Mouse (Mus musculus): ENCODE results near the gene Trarg1. TPM values are rescaled to one million over a fixed set of nuclear protein-coding genes. Genes with fewer than 3 reads are reported as not detected.

The Trarg1 gene
- polyA plus RNA-seq, 1 experiment from 2014 or later, result 0.66 TPM

GRCm38 (mm10) chr11:76647500-76647899 is 32.1 kb upstream of the Trarg1 start:
- H3K4me1 ChIP-seq (ENCODE audit: control insufficient read depth, insufficient read depth, low read length), result peaks cover 8% of the 10 kb centered on the region; the same call in 1 of the 2 replicates
- ATAC-seq, result peak; percentile 46
- H3K9ac ChIP-seq (ENCODE audit: low read depth, low read length), result no peak overlapping the region
- H3K4me2 ChIP-seq (ENCODE audit: low read depth, low read length), result peak overlapping the region; percentile 19; the same call in 1 of the 2 replicates
- H3K27me3 ChIP-seq (replicated peaks; ENCODE audit: control insufficient read depth, insufficient read depth, low read length), result 0 out of 2 replicates have a peak, but pooled peaks cover 3% of the 10 kb centered on the region
- no peak overlapping the region for H3K27ac ChIP-seq (ENCODE audit: low read length)
- H3K36me3 ChIP-seq (ENCODE audit: control insufficient read depth, insufficient read depth, low read length), result no peaks in the 10 kb centered on the region
- 5% methylated on average over 9 of the region's 9 CpGs for WGBS
- H3K9me3 ChIP-seq (ENCODE audit: control insufficient read depth, low read length), result no peaks in the 10 kb centered on the region
- H3K4me3 ChIP-seq (ENCODE audit: low read length), result no peak overlapping the region

GRCm38 (mm10) chr11:76650862-76651560 is 28.6 kb upstream of the Trarg1 start:
- peaks cover 5% of the 10 kb centered on the region; the same call in 1 of the 2 replicates for H3K4me1 ChIP-seq (ENCODE audit: control insufficient read depth, insufficient read depth, low read length)
- no peak for ATAC-seq
- H3K4me2 ChIP-seq (ENCODE audit: low read depth, low read length), result no peak overlapping the region
- no peak overlapping the region for H3K9ac ChIP-seq (ENCODE audit: low read depth, low read length)
- WGBS, result 57% methylated on average over 11 of the region's 14 CpGs
- 0 out of 2 replicates have a peak, but pooled peaks cover 3% of the 10 kb centered on the region for H3K27me3 ChIP-seq (replicated peaks; ENCODE audit: control insufficient read depth, insufficient read depth, low read length)
- H3K27ac ChIP-seq (ENCODE audit: low read length), result no peak overlapping the region
- no peaks in the 10 kb centered on the region for H3K9me3 ChIP-seq (ENCODE audit: control insufficient read depth, low read length)
- no peaks in the 10 kb centered on the region for H3K36me3 ChIP-seq (ENCODE audit: control insufficient read depth, insufficient read depth, low read length)
- no peak overlapping the region for H3K4me3 ChIP-seq (ENCODE audit: low read length)

GRCm38 (mm10) chr11:76652838-76653334 is 26.7 kb upstream of the Trarg1 start:
- H3K4me1 ChIP-seq (ENCODE audit: control insufficient read depth, insufficient read depth, low read length), result no peaks in the 10 kb centered on the region
- no peak overlapping the region for H3K9ac ChIP-seq (ENCODE audit: low read depth, low read length)
- no peaks in the 10 kb centered on the region for H3K9me3 ChIP-seq (ENCODE audit: control insufficient read depth, low read length)
- 49% methylated on average over 3 of the region's 3 CpGs for WGBS
- no peaks in the 10 kb centered on the region for H3K27me3 ChIP-seq (replicated peaks; ENCODE audit: control insufficient read depth, insufficient read depth, low read length)
- H3K36me3 ChIP-seq (ENCODE audit: control insufficient read depth, insufficient read depth, low read length), result no peaks in the 10 kb centered on the region
- no peak overlapping the region for H3K4me3 ChIP-seq (ENCODE audit: low read length)
- no peak for ATAC-seq
- no peak overlapping the region for H3K27ac ChIP-seq (ENCODE audit: low read length)
- H3K4me2 ChIP-seq (ENCODE audit: low read depth, low read length), result no peak overlapping the region

- H3K9ac ChIP-seq (ENCODE audit: low read depth, low read length), result peak overlapping the region; percentile 53; the same call in 1 of the 2 replicates
- 7% methylated on average over 10 of the region's 10 CpGs for WGBS
- ATAC-seq, result no peak
- H3K27ac ChIP-seq (ENCODE audit: low read length), result no peak overlapping the region
- H3K4me1 ChIP-seq (ENCODE audit: control insufficient read depth, insufficient read depth, low read length), result no peaks in the 10 kb centered on the region
- no peaks in the 10 kb centered on the region for H3K9me3 ChIP-seq (ENCODE audit: control insufficient read depth, low read length)
- no peaks in the 10 kb centered on the region for H3K27me3 ChIP-seq (replicated peaks; ENCODE audit: control insufficient read depth, insufficient read depth, low read length)
- H3K4me3 ChIP-seq (ENCODE audit: low read length), result peak overlapping the region; percentile 35
- peak overlapping the region; percentile 56 for H3K4me2 ChIP-seq (ENCODE audit: low read depth, low read length)
- H3K36me3 ChIP-seq (ENCODE audit: control insufficient read depth, insufficient read depth, low read length), result no peaks in the 10 kb centered on the region
These were observed 24.5 kb upstream of the Trarg1 start for GRCm38 (mm10) chr11:76655106-76655505.

- Histone ChIP-seq H3K27ac (ENCODE audit: low read length) (no peak overlapping the region), H3K4me2 (ENCODE audit: low read depth, low read length) (no peak overlapping the region), H3K27me3 (replicated peaks; ENCODE audit: control insufficient read depth, insufficient read depth, low read length) (no peaks in the 10 kb centered on the region), H3K9me3 (ENCODE audit: control insufficient read depth, low read length) (no peaks in the 10 kb centered on the region), H3K36me3 (ENCODE audit: control insufficient read depth, insufficient read depth, low read length) (no peaks in the 10 kb centered on the region), H3K9ac (ENCODE audit: low read depth, low read length) (no peak overlapping the region), H3K4me1 (ENCODE audit: control insufficient read depth, insufficient read depth, low read length) (no peaks in the 10 kb centered on the region), H3K4me3 (ENCODE audit: low read length) (no peak overlapping the region)
- WGBS, result 45% methylated on average over 4 of the region's 4 CpGs
- no peak for ATAC-seq
These were observed 22.1 kb upstream of the Trarg1 start for GRCm38 (mm10) chr11:76657450-76657970.

GRCm38 (mm10) chr11:76659138-76659930 is 20.3 kb upstream of the Trarg1 start:
- no peaks in the 10 kb centered on the region for H3K4me1 ChIP-seq (ENCODE audit: control insufficient read depth, insufficient read depth, low read length)
- no peak overlapping the region for H3K4me2 ChIP-seq (ENCODE audit: low read depth, low read length)
- no peak overlapping the region for H3K4me3 ChIP-seq (ENCODE audit: low read length)
- H3K9me3 ChIP-seq (ENCODE audit: control insufficient read depth, low read length), result no peaks in the 10 kb centered on the region
- no peak overlapping the region for H3K27ac ChIP-seq (ENCODE audit: low read length)
- H3K27me3 ChIP-seq (replicated peaks; ENCODE audit: control insufficient read depth, insufficient read depth, low read length), result no peaks in the 10 kb centered on the region
- ATAC-seq, result no peak
- no peaks in the 10 kb centered on the region for H3K36me3 ChIP-seq (ENCODE audit: control insufficient read depth, insufficient read depth, low read length)
- peak overlapping the region; percentile 37; the same call in 1 of the 2 replicates for H3K9ac ChIP-seq (ENCODE audit: low read depth, low read length)
- 37% methylated on average over 14 of the region's 14 CpGs for WGBS

- WGBS, result 37% methylated on average over 7 of the region's 7 CpGs
- peak; percentile 71 for ATAC-seq
- H3K4me1 ChIP-seq (ENCODE audit: control insufficient read depth, insufficient read depth, low read length), result no peaks in the 10 kb centered on the region
- peak overlapping the region; percentile 37 for H3K4me2 ChIP-seq (ENCODE audit: low read depth, low read length)
- 0 out of 2 replicates have a peak overlapping the region, but pooled peaks have one; percentile 12 for H3K4me3 ChIP-seq (ENCODE audit: low read length)
- H3K9ac ChIP-seq (ENCODE audit: low read depth, low read length), result no peak overlapping the region
- H3K36me3 ChIP-seq (ENCODE audit: control insufficient read depth, insufficient read depth, low read length), result no peaks in the 10 kb centered on the region
- peaks cover 4% of the 10 kb centered on the region; the same call in 1 of the 2 replicates for H3K27me3 ChIP-seq (replicated peaks; ENCODE audit: control insufficient read depth, insufficient read depth, low read length)
- H3K27ac ChIP-seq (ENCODE audit: low read length), result peak overlapping the region; percentile 89
- H3K9me3 ChIP-seq (ENCODE audit: control insufficient read depth, low read length), result no peaks in the 10 kb centered on the region
These were observed 17.7 kb upstream of the Trarg1 start for GRCm38 (mm10) chr11:76661790-76662468.

GRCm38 (mm10) chr11:76666002-76666649 is 13.5 kb upstream of the Trarg1 start:
- peaks cover 4% of the 10 kb centered on the region; the same call in 1 of the 2 replicates for H3K27me3 ChIP-seq (replicated peaks; ENCODE audit: control insufficient read depth, insufficient read depth, low read length)
- no peak overlapping the region for H3K27ac ChIP-seq (ENCODE audit: low read length)
- H3K4me1 ChIP-seq (ENCODE audit: control insufficient read depth, insufficient read depth, low read length), result no peaks in the 10 kb centered on the region
- H3K36me3 ChIP-seq (ENCODE audit: control insufficient read depth, insufficient read depth, low read length), result no peaks in the 10 kb centered on the region
- 10% methylated on average over 35 of the region's 35 CpGs for WGBS
- H3K9me3 ChIP-seq (ENCODE audit: control insufficient read depth, low read length), result no peaks in the 10 kb centered on the region
- H3K9ac ChIP-seq (ENCODE audit: low read depth, low read length), result peak overlapping the region; percentile 56
- H3K4me2 ChIP-seq (ENCODE audit: low read depth, low read length), result peak overlapping the region; percentile 47
- peak overlapping the region; percentile 38 for H3K4me3 ChIP-seq (ENCODE audit: low read length)
- no peak for ATAC-seq
